Mouse (Mus musculus) midbrain, postnatal 0 days (tissue): ENCODE measurements around the gene Trap1. TPM values are rescaled to one million over a fixed set of nuclear protein-coding genes. Genes with fewer than 3 reads are reported as not detected.
"Not testable (repeated sequence)": the region's sequence is repeated elsewhere in the genome, so short reads cannot be mapped to it uniquely, and the experiment has no call there.

Source experiments
- ATAC-seq: fragments of 200-750 bp; cut with Nextera tagmentation; 2 replicates; pipeline ENCODE4 v1.8.0; 2017; ENCODE audit warnings: moderate number of reproducible peaks, mild to moderate bottlenecking, moderate TSS enrichment, moderate library complexity; ENCODE audit not compliant: low FRiP score
- DNase-seq: peaks from one replicate; pipeline ENCODE4 v3.0.0-alpha.2; 2015; ENCODE audit warnings: low spot score
- H3K27ac ChIP-seq: fragments of 300-500 bp; sonication (generic); 2 replicates; pipeline ENCODE4 v1.5.1; 2014; ENCODE audit warnings: low read depth, mild to moderate bottlenecking, low read length, mixed read lengths
- H3K27me3 ChIP-seq: fragments of 300-500 bp; sonication (generic); 2 replicates; pipeline ENCODE4 v1.6.1; 2014; ENCODE audit warnings: low read length, control low read depth, mixed read lengths; ENCODE audit not compliant: insufficient read depth
- H3K36me3 ChIP-seq: fragments of 300-500 bp; sonication (generic); 2 replicates; pipeline ENCODE4 v1.6.1; 2014; ENCODE audit warnings: low read length, control low read depth, mixed read lengths; ENCODE audit not compliant: insufficient read depth
- H3K4me1 ChIP-seq: fragments of 300-500 bp; sonication (generic); 2 replicates; pipeline ENCODE4 v1.6.1; 2014; ENCODE audit warnings: mild to moderate bottlenecking, control low read depth, antibody characterized with exemption, low read length, mixed read lengths; ENCODE audit not compliant: insufficient read depth
- H3K4me2 ChIP-seq: fragments of 300-500 bp; sonication (generic); 2 replicates; pipeline ENCODE4 v1.6.1; 2014; ENCODE audit warnings: low read depth, mild to moderate bottlenecking, low read length, mixed read lengths; ENCODE audit not compliant: poor library complexity, severe bottlenecking
- H3K4me3 ChIP-seq: fragments of 300-500 bp; sonication (generic); 2 replicates; pipeline ENCODE4 v1.5.1; 2014; ENCODE audit warnings: low read depth, mild to moderate bottlenecking, low read length, moderate library complexity
- H3K9ac ChIP-seq: fragments of 300-500 bp; sonication (generic); replicated peaks from 2 replicates; pipeline ENCODE4 v1.6.1; 2014; ENCODE audit warnings: mild to moderate bottlenecking, low read length, moderate library complexity, mixed read lengths; ENCODE audit not compliant: poor library complexity, severe bottlenecking
- H3K9me3 ChIP-seq: fragments of 300-500 bp; sonication (generic); 2 replicates; pipeline ENCODE4 v1.6.1; 2016; ENCODE audit warnings: low read length, control low read depth
- CTCF ChIP-seq: IDR thresholded peaks from 2 replicates; pipeline ENCODE4 v1.5.1; 2016; ENCODE audit warnings: antibody characterized with exemption, mild to moderate bottlenecking
- WGBS: fragments of 180-500 bp; shearing (Covaris S2); extraction: QIAGEN DNeasy Blood & Tissue Kit; methylation state at CpG from one replicate; pipeline ENCODE4 v1.1.7; 2014; 5-methylcytosine and 5-hydroxymethylcytosine counted together
- polyA plus RNA-seq: library from polyadenylated mRNA; unstranded; fragments of >200 nt; fragmentation: Nextera tagmentation; extraction: Ambion mirVana; gene quantifications from 2 replicates; pipeline ENCODE4 v1.2.1, GENCODE M21; 2015
- total RNA-seq: library from RNA; depleted of rRNA; stranded (reverse); fragments of >200 nt; gene quantifications from 2 replicates; pipeline ENCODE4 v1.2.3, GENCODE M21; 2014

Gene Trap1
- total and polyA plus RNA-seq, 2 experiments from 2014 or later = 37.7 to 45.0 TPM

- Histone ChIP-seq H3K36me3 (peaks cover 79% of the 10 kb centered on the region), H3K4me3 (no peak overlapping the region), H3K9me3 (no peaks in the 10 kb centered on the region), H3K9ac (no peak overlapping the region), H3K4me2 (no peak overlapping the region), H3K4me1 (no peaks in the 10 kb centered on the region), H3K27me3 (no peaks in the 10 kb centered on the region), H3K27ac (no peak overlapping the region)
- DNase-seq (no peak), ATAC-seq (no peak)
- TF ChIP-seq CTCF = no peak
- WGBS = 96% methylated on average over 8 of the region's 8 CpGs
Observed at GRCm38 (mm10) chr16:4087214-4087913, 9.7 kb upstream of the Trap1 start.

GRCm38 (mm10) chr16:4085851-4086387, 8.3 kb upstream of the Trap1 start:
- H3K9me3 ChIP-seq = no peaks in the 10 kb centered on the region
- H3K4me3 ChIP-seq = no peak overlapping the region
- no peak overlapping the region for H3K9ac ChIP-seq
- WGBS = 94% methylated on average over 9 of the region's 9 CpGs
- no peaks in the 10 kb centered on the region for H3K27me3 ChIP-seq
- peaks cover 70% of the 10 kb centered on the region for H3K36me3 ChIP-seq
- no peak for ATAC-seq
- no peaks in the 10 kb centered on the region for H3K4me1 ChIP-seq
- no peak overlapping the region for H3K4me2 ChIP-seq
- no peak overlapping the region for H3K27ac ChIP-seq
- TF ChIP-seq CTCF = no peak
- no peak for DNase-seq

GRCm38 (mm10) chr16:4085051-4085450, 7.4 kb upstream of the Trap1 start:
- Histone ChIP-seq H3K4me3 (no peak overlapping the region), H3K4me1 (no peaks in the 10 kb centered on the region), H3K9ac (no peak overlapping the region), H3K27me3 (no peaks in the 10 kb centered on the region), H3K27ac (no peak overlapping the region), H3K4me2 (no peak overlapping the region), H3K9me3 (no peaks in the 10 kb centered on the region), H3K36me3 (peaks cover 63% of the 10 kb centered on the region)
- ATAC-seq (no peak), DNase-seq (no peak)
- TF ChIP-seq CTCF = no peak
- 99% methylated on average over 7 of the region's 7 CpGs for WGBS

GRCm38 (mm10) chr16:4080419-4080818, 2.8 kb upstream of the Trap1 start:
- H3K4me3 ChIP-seq, ATAC-seq, H3K27ac ChIP-seq, H3K4me2 ChIP-seq, H3K9ac ChIP-seq, H3K27me3 ChIP-seq, DNase-seq, H3K4me1 ChIP-seq, H3K9me3 ChIP-seq: not testable (repeated sequence)
- 80% methylated on average over 3 of the region's 3 CpGs for WGBS
- peaks cover 20% of the 10 kb centered on the region for H3K36me3 ChIP-seq

GRCm38 (mm10) chr16:4079656-4080055, 2.0 kb upstream of the Trap1 start:
- H3K27me3 ChIP-seq = no peaks in the 10 kb centered on the region
- H3K36me3 ChIP-seq = peaks cover 13% of the 10 kb centered on the region
- no peak for TF ChIP-seq CTCF
- no peaks in the 10 kb centered on the region for H3K9me3 ChIP-seq
- WGBS = 89% methylated on average over 1 of the region's 1 CpGs
- DNase-seq (no peak), ATAC-seq (no peak)
- no peak overlapping the region for H3K4me3 ChIP-seq
- H3K27ac ChIP-seq = no peak overlapping the region
- no peak overlapping the region for H3K4me2 ChIP-seq
- H3K4me1 ChIP-seq = peaks cover 5% of the 10 kb centered on the region; the same call in 1 of the 2 replicates
- no peak overlapping the region for H3K9ac ChIP-seq

GRCm38 (mm10) chr16:4078302-4078701, 675 bp upstream of the Trap1 start:
- not testable (repeated sequence) for H3K9me3 ChIP-seq, H3K36me3 ChIP-seq, H3K27ac ChIP-seq, H3K4me1 ChIP-seq, H3K9ac ChIP-seq, DNase-seq, H3K27me3 ChIP-seq, ATAC-seq
- Histone ChIP-seq H3K4me3 (peak overlapping the region; percentile 72; the same call in 1 of the 2 replicates), H3K4me2 (peak overlapping the region; percentile 78; the same call in 1 of the 2 replicates)
- WGBS = 73% methylated on average over 10 of the region's 10 CpGs
